Comparison of ENCODE assay signal across 10 mouse cellular contexts in genomic region chr2:30606621-30607052, GRCm38 (mm10). TPM values are rescaled to one million over a fixed set of nuclear protein-coding genes. Genes with fewer than 3 reads are reported as not detected.
DNase-seq lines count a peak whose midpoint lies in the region; ATAC-seq and TF ChIP-seq lines count a peak whose summit lies in the region.
"Had no signal": no experiment of that assay in that cellular context is flagged by ENCODE, and none has a peak within 500 bp of the region (broad histone marks: within the 10 kb centered on the region; RNA-seq: fewer than 3 reads in every experiment).

No protein-coding gene starts in this region.

- no peaks in the 10 kb centered on the region for H3K9me3 ChIP-seq in forebrain, embryonic 16.5 days (ENCODE audit: control insufficient read depth, low read length)
- H3K9me3 ChIP-seq: G1E had no signal

- no peaks in the 10 kb centered on the region for H3K36me3 ChIP-seq in forebrain, embryonic 16.5 days (ENCODE audit: control insufficient read depth, insufficient read depth)
- H3K36me3 ChIP-seq in small intestine, adult 2 months (ENCODE audit: control insufficient read depth, insufficient read depth, low read length): no peaks in the 10 kb centered on the region
- H3K36me3 ChIP-seq: G1E had no signal

- TF ChIP-seq POLR2A in small intestine, adult 2 months (IDR thresholded peaks at IDR 0.05; ENCODE audit: low read depth, low read length): no peak

- peaks cover 42% of the 10 kb centered on the region for H3K4me1 ChIP-seq in forebrain, embryonic 16.5 days (replicated peaks; ENCODE audit: control insufficient read depth, insufficient read depth, low read length)
- H3K4me1 ChIP-seq in small intestine, adult 2 months (ENCODE audit: control insufficient read depth, insufficient read depth, insufficient read length, low read length): peaks cover 5% of the 10 kb centered on the region

- H3K27ac ChIP-seq in left cerebral cortex, adult 2 months: 0 out of 2 replicates have a peak overlapping the region, but pooled peaks have one; percentile 10
- H3K27ac ChIP-seq in forebrain, embryonic 16.5 days (ENCODE audit: low read length): peak overlapping the region; percentile 94
- no peak overlapping the region for H3K27ac ChIP-seq in small intestine, adult 2 months (ENCODE audit: insufficient read depth, low read depth, low read length)

- H3K4me2 ChIP-seq in forebrain, embryonic 16.5 days (ENCODE audit: low read length): peak overlapping the region; percentile 41

- H3K27me3 ChIP-seq in forebrain, embryonic 16.5 days (replicated peaks; ENCODE audit: control insufficient read depth, insufficient read depth, low read length): no peaks in the 10 kb centered on the region
- 0 out of 2 replicates have a peak, but pooled peaks cover 6% of the 10 kb centered on the region for H3K27me3 ChIP-seq in small intestine, adult 2 months (ENCODE audit: control insufficient read depth, insufficient read depth, low read length)

- TF ChIP-seq CTCF in left cerebral cortex, adult 2 months (IDR thresholded peaks at IDR 0.05): no peak
- no peak for TF ChIP-seq CTCF in small intestine, adult 2 months (IDR thresholded peaks at IDR 0.05; ENCODE audit: extremely low read depth, insufficient read length, insufficient replicate concordance, low read depth, low read length)

- no peak for DNase-seq in left cerebral cortex, adult 2 months (ENCODE audit: extremely low spot score in 1 of 2, low spot score in 2 of 2)
- no peak for DNase-seq in left cerebral cortex, postnatal 25 days (ENCODE audit: low spot score in 2 of 2)
- DNase-seq in kidney, postnatal 25 days: peak; percentile 54 to 70
- no peak for DNase-seq in adrenal gland, postnatal 36 days
- no peak for DNase-seq in cerebellum, postnatal 36 days
- DNase-seq: cerebellum, postnatal 14 days had no signal

- H3K9ac ChIP-seq in forebrain, embryonic 16.5 days (replicated peaks; ENCODE audit: low read depth, low read length): peak overlapping the region; percentile 56

- 3% methylated on average over 23 of the region's 23 CpGs for WGBS in forebrain, embryonic 16.5 days
- WGBS in small intestine, adult 2 months: 32% methylated on average over 23 of the region's 23 CpGs

- no peak overlapping the region for H3K4me3 ChIP-seq in left cerebral cortex, adult 2 months
- H3K4me3 ChIP-seq in forebrain, embryonic 16.5 days (replicated peaks; ENCODE audit: low read length): no peak overlapping the region
- H3K4me3 ChIP-seq in small intestine, adult 2 months (ENCODE audit: low read depth, low read length): 0 out of 2 replicates have a peak overlapping the region, but pooled peaks have one; percentile 18

- peak; percentile 70 for ATAC-seq in forebrain, embryonic 16.5 days
- no peak for ATAC-seq in erythroid progenitor cell, adult 5-6 weeks (replicated peaks; ENCODE audit: low FRiP score, poor library complexity, severe bottlenecking)

- intact Hi-C loops in left cerebral cortex, adult 2 months (cut with DNase I): no loop called here
- intact Hi-C loops in left cerebral cortex, postnatal 25 days (cut with DNase I): no loop called here

RNA-seq across cellular contexts. Expression of gene Cstad, which starts 11.8 kb away (rescaled TPM):
- 1 to 10 TPM; 2.8 to 5.7 TPM for total RNA-seq in left cerebral cortex, adult 2 months (2021)
- total RNA-seq in left cerebral cortex, postnatal 25 days (2021): 1 to 10 TPM; 4.2 to 5.5 TPM
- 0.89 and 0.93 TPM in 2 replicates for polyA plus RNA-seq in forebrain, embryonic 16.5 days (2015; fragmentation: Nextera tagmentation; extraction: Ambion mirVana)
- polyA plus RNA-seq in small intestine, adult 2 months (2012; rRNA removed): not detected in 2 replicates
- not detected in 2 replicates for total RNA-seq in erythroid progenitor cell, adult 5-6 weeks (2015; ENCODE audit: low replicate concordance)
- not detected in 2 replicates for total RNA-seq in erythroid progenitor cell, adult 5-6 weeks (2017; ENCODE audit: low replicate concordance)
- 1 to 10 TPM in 1 of 2 experiments, under 1 TPM in 1; 0.40 to 2.1 TPM for total RNA-seq in adrenal gland, postnatal 36 days (2021)
- polyA plus RNA-seq: G1E had no signal

Comparison
In these comparisons a context has a peak if more than half of its experiments do, and no peak if none do; other contexts are left out.
1. DNase-seq: peak in kidney, postnatal 25 days (2 of 2); none in left cerebral cortex, adult 2 months (0 of 2), left cerebral cortex, postnatal 25 days (0 of 2), adrenal gland, postnatal 36 days (0 of 2) and cerebellum, postnatal 36 days (0 of 2).